Mouse (Mus musculus) cortical plate, adult 2 months (tissue): ENCODE results near the gene Tead1.

ENCODE experiments used
- CTCF ChIP-seq: fragments of 200-500 bp; IDR thresholded peaks from 2 replicates; pipeline ENCODE4 v1.5.1; 2011; ENCODE audit warnings: mild to moderate bottlenecking, control low read depth, low read length; ENCODE audit not compliant: insufficient read depth; ENCODE audit errors: extremely low read depth
- POLR2A ChIP-seq: fragments of 200-500 bp; IDR thresholded peaks from 2 replicates; pipeline ENCODE4 v1.6.1; 2011; ENCODE audit warnings: mild to moderate bottlenecking, low read length, control low read depth; ENCODE audit not compliant: insufficient read depth; ENCODE audit errors: extremely low read depth

GRCm38 (mm10) chr7:112953777-112954291, 274.7 kb downstream of the Tead1 start, which contains the start of gene Rassf10:
- TF ChIP-seq CTCF (no peak), POLR2A (peak; percentile 29; the same call in 1 of the 2 replicates)
